Mouse (Mus musculus): ENCODE results near the gene 1700012B07Rik.

DNA sequence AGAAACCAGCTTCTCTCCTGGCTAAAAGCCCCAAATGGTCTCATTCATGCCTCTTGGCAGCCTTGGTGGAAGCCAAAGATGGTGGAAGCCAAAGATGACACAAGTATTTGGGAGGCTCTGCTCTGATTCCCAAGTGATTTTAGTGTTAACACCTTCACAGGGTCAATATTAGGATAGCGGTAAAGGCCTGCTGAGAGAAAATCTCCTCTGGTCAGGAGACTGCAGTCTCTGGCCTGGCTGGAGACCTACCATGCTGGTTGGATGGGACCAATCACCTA, 47.6 kb upstream of the 1700012B07Rik start:
- TF ChIP-seq CTCF (IDR thresholded peaks at IDR 0.05; ENCODE audit: borderline replicate concordance, insufficient read depth, low read depth, low read length) = no peak
- TF ChIP-seq POLR2A (IDR thresholded peaks at IDR 0.05; ENCODE audit: borderline replicate concordance, insufficient read depth, low read length) = no peak

Data from cerebellum, adult 2 months (tissue).